Mouse (Mus musculus) heart, embryonic 14.5 days (tissue): ENCODE measurements around the gene Tmem108. TPM values are rescaled to one million over a fixed set of nuclear protein-coding genes. Genes with fewer than 3 reads are reported as not detected.

ENCODE experiments used
- ATAC-seq: fragments of 200-750 bp; cut with Nextera tagmentation; 2 replicates; pipeline ENCODE4 v1.8.0; 2017; ENCODE audit warnings: low read depth, moderate TSS enrichment; ENCODE audit not compliant: insufficient number of reproducible peaks, insufficient read depth, low FRiP score
- H3K27ac ChIP-seq, 2 experiments: fragments of 200-500 bp in 1 of 2; fragments of 300-500 bp in 1 of 2; sonication (generic) in 1 of 2; replicated peaks in 1 of 2; 2 replicates each; pipeline ENCODE4 v1.5.1; 2012 to 2014; ENCODE audit warnings: low read depth in 2 of 2, low read length in 2 of 2, control low read depth in 1 of 2, mild to moderate bottlenecking in 1 of 2, mixed read lengths in 1 of 2; ENCODE audit not compliant: control insufficient read depth in 1 of 2, insufficient read depth in 1 of 2
- H3K27me3 ChIP-seq: fragments of 300-500 bp; sonication (generic); 2 replicates; pipeline ENCODE4 v1.6.1; 2014; ENCODE audit warnings: mild to moderate bottlenecking, low read length, control low read depth; ENCODE audit not compliant: control insufficient read depth, insufficient read depth
- H3K36me3 ChIP-seq: fragments of 300-500 bp; sonication (generic); 2 replicates; pipeline ENCODE4 v1.6.1; 2014; ENCODE audit warnings: mild to moderate bottlenecking, control low read depth, low read length, mixed read lengths; ENCODE audit not compliant: control insufficient read depth, insufficient read depth
- H3K4me1 ChIP-seq, 2 experiments: fragments of 200-500 bp in 1 of 2; fragments of 300-500 bp in 1 of 2; sonication (generic) in 1 of 2; 2 replicates each; pipeline ENCODE4 v1.6.1; 2012 to 2014; ENCODE audit warnings: low read length in 2 of 2, control low read depth in 1 of 2, mixed read lengths in 1 of 2; ENCODE audit not compliant: control insufficient read depth in 2 of 2, insufficient read depth in 2 of 2
- H3K4me2 ChIP-seq: fragments of 300-500 bp; sonication (generic); 2 replicates; pipeline ENCODE4 v1.6.1; 2014; ENCODE audit warnings: mild to moderate bottlenecking, low read length
- H3K4me3 ChIP-seq, 2 experiments: fragments of 200-500 bp in 1 of 2; fragments of 300-500 bp in 1 of 2; sonication (generic) in 1 of 2; 2 replicates each; pipeline ENCODE4 v1.5.1; 2012 to 2014; ENCODE audit warnings: low read length in 2 of 2, mild to moderate bottlenecking in 2 of 2, control low read depth in 1 of 2, low read depth in 1 of 2, moderate library complexity in 1 of 2; ENCODE audit not compliant: control insufficient read depth in 1 of 2, insufficient read depth in 1 of 2
- H3K9ac ChIP-seq: fragments of 300-500 bp; sonication (generic); 2 replicates; pipeline ENCODE4 v1.6.1; 2014; ENCODE audit warnings: mild to moderate bottlenecking, low read length
- H3K9me3 ChIP-seq: fragments of 300-500 bp; sonication (generic); 2 replicates; pipeline ENCODE4 v1.6.1; 2016; ENCODE audit warnings: low read length, control low read depth; ENCODE audit not compliant: control insufficient read depth
- WGBS: fragments of 180-500 bp; shearing (Covaris S2); extraction: QIAGEN DNeasy Blood & Tissue Kit; methylation state at CpG from one replicate; pipeline ENCODE4 v1.1.7; 2014; 5-methylcytosine and 5-hydroxymethylcytosine counted together
- polyA plus RNA-seq: library from polyadenylated mRNA; unstranded; fragments of >200 nt; fragmentation: Nextera tagmentation; extraction: Ambion mirVana; gene quantifications from 2 replicates; pipeline ENCODE4 v1.2.1, GENCODE M21; 2014

Gene Tmem108
- polyA plus RNA-seq, 1 experiment from 2014 or later, result 74.3 TPM

GRCm38 (mm10) chr9:103577731-103578130, 183.9 kb downstream of the Tmem108 start:
- Histone ChIP-seq H3K4me1 (peaks cover 19 to 28% of the 10 kb centered on the region in 2 experiments), H3K36me3 (no peaks in the 10 kb centered on the region), H3K4me2 (no peak overlapping the region), H3K4me3 (no peak overlapping the region), H3K9ac (no peak overlapping the region), H3K9me3 (no peaks in the 10 kb centered on the region), H3K27ac (no peak overlapping the region), H3K27me3 (no peaks in the 10 kb centered on the region)
- ATAC-seq, result no peak
- 75% methylated on average over 4 of the region's 4 CpGs for WGBS

DNA sequence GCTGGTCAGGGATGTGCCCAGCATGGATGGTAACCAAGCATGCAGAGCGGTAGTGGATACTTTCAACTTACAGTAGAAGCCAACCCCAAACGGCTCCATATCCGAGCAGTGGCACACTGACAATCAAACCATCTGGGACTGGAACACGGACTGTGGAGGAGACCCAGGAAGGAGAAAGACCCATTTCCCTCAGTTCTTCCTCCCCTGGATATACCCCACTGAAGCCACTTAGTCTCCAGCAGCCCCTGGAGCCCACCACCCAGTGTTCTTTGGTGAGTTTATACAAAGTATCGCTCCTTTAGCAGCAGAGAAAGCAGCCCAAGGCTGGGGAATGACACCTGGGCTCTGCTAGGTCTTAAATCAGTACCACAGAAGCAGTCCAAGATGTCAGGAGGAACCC, 184.5 kb downstream of the Tmem108 start:
- H3K27ac ChIP-seq, result no peak overlapping the region
- no peak overlapping the region for H3K9ac ChIP-seq
- H3K4me1 ChIP-seq, result peaks cover 19 to 28% of the 10 kb centered on the region in 2 experiments
- 91% methylated on average over 5 of the region's 5 CpGs for WGBS
- H3K4me3 ChIP-seq, result no peak overlapping the region
- ATAC-seq, result no peak
- no peaks in the 10 kb centered on the region for H3K27me3 ChIP-seq
- H3K9me3 ChIP-seq, result no peaks in the 10 kb centered on the region
- no peaks in the 10 kb centered on the region for H3K36me3 ChIP-seq
- H3K4me2 ChIP-seq, result no peak overlapping the region

- H3K27ac ChIP-seq, result no peak overlapping the region
- H3K9me3 ChIP-seq, result no peaks in the 10 kb centered on the region
- peaks cover 19 to 28% of the 10 kb centered on the region in 2 experiments for H3K4me1 ChIP-seq
- ATAC-seq, result no peak
- 77% methylated on average over 5 of the region's 5 CpGs for WGBS
- H3K4me3 ChIP-seq, result no peak overlapping the region
- no peak overlapping the region for H3K9ac ChIP-seq
- H3K36me3 ChIP-seq, result peaks cover 3% of the 10 kb centered on the region; the same call in 1 of the 2 replicates
- H3K4me2 ChIP-seq, result no peak overlapping the region
- no peaks in the 10 kb centered on the region for H3K27me3 ChIP-seq
Observed at GRCm38 (mm10) chr9:103575901-103576300, 185.7 kb downstream of the Tmem108 start.

GRCm38 (mm10) chr9:103573994-103574750, 187.5 kb downstream of the Tmem108 start:
- Histone ChIP-seq H3K4me1 (peaks cover 15 to 20% of the 10 kb centered on the region in 2 experiments), H3K36me3 (peaks cover 3% of the 10 kb centered on the region; the same call in 1 of the 2 replicates), H3K27ac (no peak overlapping the region), H3K9me3 (no peaks in the 10 kb centered on the region), H3K27me3 (no peaks in the 10 kb centered on the region), H3K9ac (no peak overlapping the region), H3K4me3 (no peak overlapping the region), H3K4me2 (no peak overlapping the region)
- 30% methylated on average over 5 of the region's 5 CpGs for WGBS
- no peak for ATAC-seq

GRCm38 (mm10) chr9:103570158-103570741, 191.4 kb downstream of the Tmem108 start:
- H3K4me3 ChIP-seq, result no peak overlapping the region
- no peak overlapping the region for H3K27ac ChIP-seq
- H3K9ac ChIP-seq, result no peak overlapping the region
- 87% methylated on average over 14 of the region's 14 CpGs for WGBS
- no peak overlapping the region for H3K4me2 ChIP-seq
- ATAC-seq, result no peak
- peaks cover 3% of the 10 kb centered on the region; the same call in 1 of the 2 replicates for H3K36me3 ChIP-seq
- H3K9me3 ChIP-seq, result no peaks in the 10 kb centered on the region
- no peaks in the 10 kb centered on the region for H3K27me3 ChIP-seq
- H3K4me1 ChIP-seq, result peaks cover 11 to 17% of the 10 kb centered on the region in 2 experiments

- peak overlapping the region; percentile 18; the same call in 1 of the 2 replicates for H3K9ac ChIP-seq
- H3K36me3 ChIP-seq, result peaks cover 3% of the 10 kb centered on the region; the same call in 1 of the 2 replicates
- H3K4me2 ChIP-seq, result no peak overlapping the region
- H3K4me1 ChIP-seq, result peaks cover 9% of the 10 kb centered on the region in 2 experiments; a peak in 3 of 4 replicates
- WGBS, result 51% methylated on average over 9 of the region's 9 CpGs
- no peaks in the 10 kb centered on the region for H3K9me3 ChIP-seq
- 0 out of 2 replicates have a peak, but pooled peaks have one; percentile 14 for ATAC-seq
- no peak overlapping the region for H3K4me3 ChIP-seq
- H3K27ac ChIP-seq, result no peak overlapping the region
- no peaks in the 10 kb centered on the region for H3K27me3 ChIP-seq
Observed at GRCm38 (mm10) chr9:103568983-103569382, 192.7 kb downstream of the Tmem108 start.

GRCm38 (mm10) chr9:103565186-103565585, 196.5 kb downstream of the Tmem108 start:
- Histone ChIP-seq H3K4me3 (no peak overlapping the region), H3K4me2 (no peak overlapping the region), H3K9me3 (0 out of 2 replicates have a peak, but pooled peaks cover 3% of the 10 kb centered on the region), H3K36me3 (no peaks in the 10 kb centered on the region), H3K27me3 (no peaks in the 10 kb centered on the region), H3K9ac (no peak overlapping the region), H3K27ac (no peak overlapping the region), H3K4me1 (peaks cover 8 to 9% of the 10 kb centered on the region in 2 experiments; a peak in 3 of 4 replicates)
- 83% methylated on average over 9 of the region's 9 CpGs for WGBS
- ATAC-seq, result no peak
